Mouse (Mus musculus) layer of hippocampus, adult 8-10 months (tissue): ENCODE data around the gene Hbs1l. TPM values are rescaled to one million over a fixed set of nuclear protein-coding genes. Genes with fewer than 3 reads are reported as not detected.
"Not testable (repeated sequence)": the region's sequence is repeated elsewhere in the genome, so short reads cannot be mapped to it uniquely, and the experiment has no call there.

Source experiments
- DNase-seq, 2 experiments: peaks; one replicate each; pipeline ENCODE4 v3.0.0; 2022; ENCODE audit warnings: low spot score in 2 of 2
- total RNA-seq, 4 experiments: library from RNA; stranded (reverse); gene quantifications; 2 replicates each; pipeline ENCODE4 v1.2.4; 2022

Hbs1l gene
- total RNA-seq, 4 experiments from 2014 or later: 53.7 to 72.2 (median 64.1) TPM

GRCm38 (mm10) chr10:21357986-21358385 is 62.2 kb downstream of the Hbs1l start:
- no peak for DNase-seq

GRCm38 (mm10) chr10:21359086-21359485 is 63.3 kb downstream of the Hbs1l start:
- no peak for DNase-seq

- DNase-seq: no peak
These were observed 66.1 kb downstream of the Hbs1l start for GRCm38 (mm10) chr10:21361871-21362270.

GRCm38 (mm10) chr10:21363297-21363696 is 67.5 kb downstream of the Hbs1l start:
- DNase-seq: no peak

GRCm38 (mm10) chr10:21364946-21365345 is 69.2 kb downstream of the Hbs1l start:
- no peak for DNase-seq

- no peak for DNase-seq
These were observed 70.1 kb downstream of the Hbs1l start for GRCm38 (mm10) chr10:21365897-21366296.

- DNase-seq: no peak
These were observed 70.7 kb downstream of the Hbs1l start for GRCm38 (mm10) chr10:21366471-21366870.

GRCm38 (mm10) chr10:21367481-21367880 is 71.7 kb downstream of the Hbs1l start:
- no peak for DNase-seq

- no peak for DNase-seq
These were observed 73.8 kb downstream of the Hbs1l start for GRCm38 (mm10) chr10:21369586-21369985.

- no peak for DNase-seq
These were observed 76.5 kb downstream of the Hbs1l start for GRCm38 (mm10) chr10:21372271-21372670.

GRCm38 (mm10) chr10:21376682-21377473 is 81.1 kb downstream of the Hbs1l start, which contains the start of gene Aldh8a1:
Gene Aldh8a1 (plus strand): TSS chr10:21377291.
- DNase-seq: no peak

- DNase-seq: no peak
These were observed 82.6 kb downstream of the Hbs1l start for GRCm38 (mm10) chr10:21378196-21378944.

- DNase-seq: no peak
These were observed 87.1 kb downstream of the Hbs1l start for GRCm38 (mm10) chr10:21382914-21383313.

GRCm38 (mm10) chr10:21385111-21385663 is 89.4 kb downstream of the Hbs1l start:
- DNase-seq: no peak

- DNase-seq: no peak
These were observed 93.3 kb downstream of the Hbs1l start for GRCm38 (mm10) chr10:21389075-21389474.

- DNase-seq: no peak
These were observed 94.7 kb downstream of the Hbs1l start for GRCm38 (mm10) chr10:21390440-21390839.

- DNase-seq: no peak
These were observed 95.5 kb downstream of the Hbs1l start for GRCm38 (mm10) chr10:21391286-21391685.

GRCm38 (mm10) chr10:21393390-21393789 is 97.6 kb downstream of the Hbs1l start:
- no peak for DNase-seq

- no peak for DNase-seq
These were observed 99.8 kb downstream of the Hbs1l start for GRCm38 (mm10) chr10:21395426-21396139.

- DNase-seq: not testable (repeated sequence)
These were observed 103.2 kb downstream of the Hbs1l start for GRCm38 (mm10) chr10:21398873-21399425.

- no peak for DNase-seq
These were observed 103.8 kb downstream of the Hbs1l start for GRCm38 (mm10) chr10:21399622-21400021.
